Mouse (Mus musculus) MEL-GATA-1-ER (cell line): Measurements from ENCODE around the gene Ncam2.

ENCODE experiments used
- DNase-seq: peaks from one replicate; pipeline ENCODE4 v3.0.0-alpha.2; 2012; ENCODE audit warnings: low read depth; ENCODE audit errors: extremely low read depth

The Ncam2 gene

DNA sequence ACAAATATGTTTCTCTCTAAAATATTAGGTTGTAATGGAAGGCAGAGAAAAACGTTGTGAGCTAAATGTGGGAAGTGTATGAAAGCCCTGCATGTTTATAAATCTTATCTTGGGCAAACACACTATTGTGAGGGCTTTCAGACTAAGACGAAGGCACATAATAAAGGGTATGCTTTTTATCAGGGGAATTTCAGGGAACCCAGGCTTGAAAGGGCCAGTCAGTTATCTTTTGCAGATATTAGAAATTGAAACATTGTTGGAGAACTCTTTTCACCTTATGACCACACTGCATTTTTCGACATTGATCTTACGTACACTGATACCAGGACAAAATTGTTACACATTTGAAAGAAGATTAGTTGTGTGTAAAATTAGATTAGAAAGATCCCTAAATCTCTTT, 423.3 kb downstream of the Ncam2 start:
- no peak for DNase-seq

DNA sequence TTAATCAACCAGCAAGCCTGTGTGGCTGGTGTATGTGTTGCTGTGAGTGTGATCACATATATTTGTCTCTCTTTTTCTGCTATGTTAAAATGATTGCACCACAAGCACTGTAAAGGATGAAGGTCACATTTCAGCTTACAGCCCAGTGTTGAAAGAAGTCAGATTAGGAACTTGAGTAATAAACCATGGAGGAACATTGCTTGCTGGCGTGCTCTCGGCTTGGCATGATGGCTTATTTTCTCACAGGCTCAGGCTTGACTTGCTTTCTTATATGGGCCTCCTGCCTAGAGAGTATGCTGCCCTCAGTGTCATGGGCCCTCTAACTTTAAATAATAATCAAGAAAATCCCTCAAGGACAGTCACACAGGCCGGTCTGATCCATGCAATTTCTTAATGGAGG, 449.8 kb downstream of the Ncam2 start:
- DNase-seq: no peak

DNA sequence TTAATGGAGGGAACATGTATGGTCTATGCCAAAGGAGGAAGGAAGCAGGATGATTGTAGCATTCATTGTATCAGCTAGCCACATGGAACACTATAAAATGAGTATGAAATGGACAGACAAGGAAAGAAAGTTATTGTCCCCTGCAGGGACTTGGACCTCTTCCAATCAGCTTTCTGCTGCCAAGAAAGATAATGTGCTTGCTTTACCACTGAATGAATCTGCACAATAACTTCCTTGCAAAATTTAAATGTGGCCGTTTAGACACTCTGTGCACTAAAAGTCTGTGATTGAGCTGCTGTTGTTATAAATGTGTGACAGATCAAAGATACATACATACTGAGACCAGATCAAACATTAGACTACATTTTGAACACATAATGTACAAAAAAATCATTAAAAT, 451.1 kb downstream of the Ncam2 start:
- DNase-seq: peak; percentile 16

DNA sequence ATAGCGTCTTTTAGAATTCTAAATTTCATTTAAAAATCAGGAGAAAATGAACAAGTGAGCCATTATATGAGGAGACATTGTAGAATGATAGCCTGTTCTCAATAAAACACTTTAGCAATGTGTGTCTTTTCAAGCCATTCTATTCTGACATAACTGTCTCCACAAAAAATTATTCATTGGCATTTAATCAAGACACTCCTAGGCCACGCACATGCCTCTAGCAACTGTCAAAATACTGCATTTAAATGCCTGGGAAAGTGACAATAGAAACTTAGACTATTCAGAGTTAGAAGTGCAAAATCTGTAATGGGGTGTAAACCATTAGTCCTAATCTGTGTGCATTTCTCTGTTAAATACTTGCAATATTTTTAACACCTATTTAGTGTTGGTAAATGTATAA, 456.1 kb downstream of the Ncam2 start:
- no peak for DNase-seq

DNA sequence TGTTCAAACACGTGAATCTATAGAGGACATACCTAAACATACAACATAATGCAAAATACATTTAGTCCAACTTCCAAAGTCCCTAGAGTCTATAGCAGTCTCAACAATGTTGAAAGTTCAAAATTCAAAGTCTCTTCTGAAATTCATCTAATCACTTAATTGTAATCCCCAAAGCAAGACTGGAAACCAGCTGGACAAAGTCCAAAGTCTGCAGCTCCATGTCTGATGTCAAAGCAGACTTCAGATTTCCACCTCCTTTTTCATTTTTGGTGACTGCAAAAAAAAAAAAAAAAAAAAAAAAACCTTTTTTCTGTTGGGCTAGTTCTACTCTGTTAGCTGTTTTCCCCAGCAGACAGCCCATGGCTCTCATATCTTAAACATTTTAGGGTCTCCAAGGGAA, 473.4 kb downstream of the Ncam2 start:
- DNase-seq: no peak

DNA sequence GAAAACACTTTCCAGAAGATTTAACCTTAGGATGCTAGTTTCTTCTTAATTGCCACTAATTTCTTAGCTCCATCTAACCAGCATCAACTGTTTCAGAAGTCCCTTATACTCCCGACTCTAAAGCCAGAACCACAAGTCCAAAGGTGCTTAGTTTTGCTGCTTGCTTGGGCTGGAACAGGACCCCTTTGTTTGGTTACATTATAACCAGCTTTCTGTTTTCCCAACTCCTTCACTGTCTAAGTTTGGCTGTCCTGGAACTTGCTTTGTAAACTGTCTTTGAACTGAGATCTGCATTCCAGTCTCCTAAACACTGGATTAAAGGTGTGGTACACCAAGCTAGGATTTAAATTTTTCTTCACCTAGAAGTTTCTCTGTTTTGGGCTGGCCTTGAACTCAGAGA, 475.0 kb downstream of the Ncam2 start:
- DNase-seq: no peak
